Mouse (Mus musculus) C2C12 (cell line): ENCODE measurements around the gene Itih3.

Source experiments
- CTCF ChIP-seq: IDR thresholded peaks from one replicate; pipeline ENCODE4 v1.5.1; 2011; ENCODE audit not compliant: control insufficient read depth, insufficient read depth, insufficient read length
- MYOG ChIP-seq: IDR thresholded peaks from one replicate; pipeline ENCODE4 v1.6.1; 2011; ENCODE audit not compliant: control insufficient read depth, insufficient read length; ENCODE audit errors: extremely low read depth
- USF1 ChIP-seq: IDR thresholded peaks from one replicate; pipeline ENCODE4 v1.6.1; 2011; ENCODE audit warnings: low read depth, mild to moderate bottlenecking, control low read depth, moderate library complexity

DNA sequence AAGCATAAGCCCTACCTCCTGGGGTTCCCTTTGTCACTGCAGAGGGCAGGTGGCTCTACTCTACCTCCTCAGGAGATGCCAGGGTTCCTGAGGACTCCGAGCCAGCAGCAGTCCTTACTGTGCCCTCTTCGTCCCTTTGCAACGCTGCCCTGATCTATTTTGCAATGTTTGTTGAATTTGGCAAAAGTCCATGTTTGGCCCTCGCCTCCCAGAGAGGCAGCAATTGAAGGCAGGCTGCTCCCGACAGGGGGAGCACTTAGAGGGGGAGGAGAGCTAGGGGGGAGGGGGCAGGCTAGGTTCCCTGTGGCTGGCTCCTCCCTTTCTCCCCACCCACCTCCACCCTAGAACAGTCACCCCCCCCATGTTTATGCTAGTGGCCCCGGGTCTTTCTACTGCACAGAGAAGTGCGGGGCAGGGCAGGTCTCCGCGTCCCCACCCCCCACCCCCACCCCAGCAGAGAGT is 35.3 kb downstream of the Itih3 start:
- TF ChIP-seq CTCF (no peak), USF1 (no peak), MYOG (no peak)
